Mouse (Mus musculus): ENCODE measurements around the gene Npw.

GRCm38 (mm10) chr17:24695326-24696010 lies 37.2 kb upstream of the Npw start:
- no peak for TF ChIP-seq CTCF (IDR thresholded peaks at IDR 0.05; ENCODE audit: control insufficient read depth, insufficient read depth, insufficient replicate concordance, low read depth, low read length)
- no peak for TF ChIP-seq POLR2A (IDR thresholded peaks at IDR 0.05; ENCODE audit: control insufficient read depth, low read depth, low read length)
